In the genomic region with DNA sequence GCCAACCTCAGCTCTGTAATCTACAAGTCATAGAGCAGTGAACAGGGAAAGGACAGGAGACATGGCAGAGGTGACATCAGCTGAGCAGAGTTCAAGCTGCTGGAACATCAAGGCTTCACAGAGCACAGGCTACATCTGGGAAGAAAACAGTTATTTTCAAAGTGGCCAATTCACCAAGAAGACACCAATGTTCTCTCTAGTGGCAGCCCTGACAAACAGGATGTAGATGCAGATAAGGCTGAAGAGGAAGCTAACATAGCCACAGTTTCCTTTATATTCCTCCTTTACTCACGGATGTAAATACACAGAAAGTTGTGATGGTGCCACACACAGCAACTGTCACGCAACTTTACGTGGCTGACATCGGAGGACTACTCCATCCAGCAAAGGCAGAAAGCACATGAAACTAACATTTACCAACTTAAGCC, we compare ENCODE assay signal across 13 mouse cellular contexts. TPM values are rescaled to one million over a fixed set of nuclear protein-coding genes. Genes with fewer than 3 reads are reported as not detected.
A peak's percentile ranks its signal among the peaks of the same experiment; 100 is the strongest.
DNase-seq lines count a peak whose midpoint lies in the region; ATAC-seq and TF ChIP-seq lines count a peak whose summit lies in the region.
"Had no signal": no experiment of that assay in that cellular context is flagged by ENCODE, and none has a peak within 500 bp of the region (broad histone marks: within the 10 kb centered on the region; RNA-seq: fewer than 3 reads in every experiment).

No protein-coding gene starts in this region.

- ATAC-seq in liver, embryonic 12.5 days: peak; percentile 18; the same call in 1 of the 2 replicates

- no peak overlapping the region for H3K9ac ChIP-seq in liver, embryonic 12.5 days
- H3K9ac ChIP-seq: hindbrain, embryonic 14.5 days; lung, embryonic 15.5 days had no signal

- no peaks in the 10 kb centered on the region for H3K27me3 ChIP-seq in liver, embryonic 12.5 days (replicated peaks)
- H3K27me3 ChIP-seq in thymus, adult 2 months (ENCODE audit: control insufficient read depth, insufficient read depth, low read length): no peaks in the 10 kb centered on the region
- H3K27me3 ChIP-seq: lung, embryonic 15.5 days had no signal

- no peak for TF ChIP-seq CTCF in thymus, adult 2 months (IDR thresholded peaks at IDR 0.05; ENCODE audit: borderline replicate concordance, control insufficient read depth, extremely low read depth, insufficient read depth, low read length, poor library complexity)

- intact Hi-C loops in heart, postnatal 25 days (cut with DNase I): no loop called here
- intact Hi-C loops in left cerebral cortex, postnatal 14 days (cut with DNase I): no loop called here

- no peak overlapping the region for H3K4me3 ChIP-seq in liver, embryonic 12.5 days
- no peak overlapping the region for H3K4me3 ChIP-seq in thymus, adult 2 months (ENCODE audit: control insufficient read depth, insufficient read depth, low read length)
- H3K4me3 ChIP-seq: lung, embryonic 15.5 days had no signal

- peak overlapping the region; percentile 68 for H3K27ac ChIP-seq in liver, embryonic 12.5 days
- peak overlapping the region; percentile 85 for H3K27ac ChIP-seq in thymus, adult 2 months (ENCODE audit: control insufficient read depth, insufficient read depth, low read length)
- H3K27ac ChIP-seq: hindbrain, embryonic 14.5 days; lung, embryonic 15.5 days had no signal

- no peak overlapping the region for H3K4me2 ChIP-seq in liver, embryonic 12.5 days
- H3K4me2 ChIP-seq: hindbrain, embryonic 14.5 days; lung, embryonic 15.5 days had no signal

- H3K4me1 ChIP-seq in liver, embryonic 12.5 days: peaks cover 16% of the 10 kb centered on the region
- H3K4me1 ChIP-seq in thymus, adult 2 months (replicated peaks; ENCODE audit: control insufficient read depth, insufficient read depth, low read length): peaks cover 14% of the 10 kb centered on the region
- H3K4me1 ChIP-seq: lung, embryonic 15.5 days had no signal

- WGBS in liver, embryonic 12.5 days (ENCODE audit: insufficient replicate concordance): 21% methylated on average over 4 of the region's 4 CpGs
- WGBS in thymus, adult 2 months: 3% methylated on average over 4 of the region's 4 CpGs

- no peak for TF ChIP-seq POLR2A in thymus, adult 2 months (IDR thresholded peaks at IDR 0.05; ENCODE audit: control insufficient read depth, extremely low read depth, insufficient read depth, low read length, poor library complexity)

- peaks cover 25% of the 10 kb centered on the region for H3K36me3 ChIP-seq in liver, embryonic 12.5 days
- H3K36me3 ChIP-seq in thymus, adult 2 months (ENCODE audit: control insufficient read depth, insufficient read depth, low read length): peaks cover 8% of the 10 kb centered on the region; the same call in 1 of the 2 replicates

- DNase-seq in heart, adult 11 months: peak; percentile 81
- no peak for DNase-seq in heart, postnatal 25 days (ENCODE audit: low spot score)
- peak; percentile 28 to 55 for DNase-seq in CD8-positive naive resting alpha-beta T cell, adult 2 months (ENCODE audit: low read depth in 2 of 2, low spot score in 2 of 2)
- peak; percentile 30 for DNase-seq in thymus, adult 2 months
- no peak for DNase-seq in cerebellum, adult 8-10 months
- DNase-seq in left cerebral cortex, postnatal 14 days (ENCODE audit: low spot score in 2 of 2): no peak
- DNase-seq in layer of hippocampus, adult 9-11 months: no peak
- DNase-seq: cerebellum, postnatal 14 days; kidney, postnatal 25 days; midbrain, embryonic 14.5 days had no signal

- H3K9me3 ChIP-seq in liver, embryonic 12.5 days (replicated peaks): no peaks in the 10 kb centered on the region
- H3K9me3 ChIP-seq: lung, embryonic 15.5 days had no signal

RNA-seq across cellular contexts. Expression of a gene that starts 26.2 kb away (rescaled TPM):
- total RNA-seq in heart, postnatal 25 days (2021): 1 to 10 TPM; 1.6 to 2.6 TPM
- polyA plus RNA-seq in liver, embryonic 12.5 days (2016; fragmentation: Nextera tagmentation; extraction: Ambion mirVana): 9.1 and 11.4 TPM in 2 replicates
- 5.1 and 6.0 TPM in 2 replicates for polyA plus RNA-seq in thymus, adult 2 months (2012; rRNA removed)
- 10 to 100 TPM in 1 of 2 experiments, 1 to 10 TPM in 1; 9.8 to 10.5 TPM for total RNA-seq in left cerebral cortex, postnatal 14 days (2021)

RNA-seq across cellular contexts. Expression of a gene that starts 28.0 kb away (rescaled TPM):
- total RNA-seq in heart, postnatal 25 days (2021): under 1 TPM; 0.11 to 0.13 TPM
- 119 and 123 TPM in 2 replicates for polyA plus RNA-seq in liver, embryonic 12.5 days (2016; fragmentation: Nextera tagmentation; extraction: Ambion mirVana)
- polyA plus RNA-seq in thymus, adult 2 months (2012; rRNA removed): 7.4 and 8.1 TPM in 2 replicates
- 1 to 10 TPM; 1.1 TPM for total RNA-seq in left cerebral cortex, postnatal 14 days (2021)

Comparison
In these comparisons a context has a peak if more than half of its experiments do, and no peak if none do; other contexts are left out.
1. DNase-seq: peak in heart, adult 11 months (single experiment), CD8-positive naive resting alpha-beta T cell, adult 2 months (2 of 2) and thymus, adult 2 months (single experiment); none in heart, postnatal 25 days (single experiment), cerebellum, adult 8-10 months (single experiment), left cerebral cortex, postnatal 14 days (0 of 2) and layer of hippocampus, adult 9-11 months (single experiment).